Mouse (Mus musculus) heart, adult 2 months (tissue): ENCODE measurements around the gene Kxd1. TPM values are rescaled to one million over a fixed set of nuclear protein-coding genes. Genes with fewer than 3 reads are reported as not detected.

Experiments
- DNase-seq, 2 experiments: peaks; one replicate each; pipeline ENCODE4 v3.0.0; 2021
- H3K27ac ChIP-seq: fragments of 200-600 bp; 2 replicates; pipeline ENCODE4 v1.8.1; 2022
- H3K27me3 ChIP-seq: fragments of 200-500 bp; 2 replicates; pipeline ENCODE4 v1.6.1; 2012; ENCODE audit warnings: mild to moderate bottlenecking, low read length, inconsistent platforms, mixed read lengths; ENCODE audit not compliant: control insufficient read depth, insufficient read depth
- H3K36me3 ChIP-seq: fragments of 200-500 bp; 2 replicates; pipeline ENCODE4 v1.6.1; 2012; ENCODE audit warnings: low read length, inconsistent platforms; ENCODE audit not compliant: control insufficient read depth, insufficient read depth
- H3K4me1 ChIP-seq: fragments of 200-500 bp; 2 replicates; pipeline ENCODE4 v1.6.1; 2011; ENCODE audit warnings: low read length; ENCODE audit not compliant: control insufficient read depth, insufficient read depth
- H3K4me3 ChIP-seq: fragments of 200-600 bp; 2 replicates; pipeline ENCODE4 v1.8.1; 2022
- H3K79me2 ChIP-seq: fragments of 200-500 bp; replicated peaks from 2 replicates; pipeline ENCODE4 v1.6.1; 2012; ENCODE audit warnings: mild to moderate bottlenecking, inconsistent platforms, low read length, moderate library complexity, mixed read lengths; ENCODE audit not compliant: control insufficient read depth, insufficient read depth
- H3K9ac ChIP-seq: fragments of 200-500 bp; 2 replicates; pipeline ENCODE4 v1.6.1; 2012; ENCODE audit warnings: low read depth, mild to moderate bottlenecking, control low read depth, inconsistent platforms, low read length, mixed read lengths
- CTCF ChIP-seq: fragments of 200-600 bp; IDR thresholded peaks from 2 replicates; pipeline ENCODE4 v1.8.1; 2022; ENCODE audit warnings: antibody characterized with exemption, mild to moderate bottlenecking, moderate library complexity
- EP300 ChIP-seq: fragments of 200-500 bp; IDR thresholded peaks from 2 replicates; pipeline ENCODE4 v1.6.1; 2011; ENCODE audit warnings: low read depth, low read length, control low read depth; ENCODE audit not compliant: insufficient read depth
- POLR2A ChIP-seq: fragments of 200-500 bp; IDR thresholded peaks from 2 replicates; pipeline ENCODE4 v1.6.1; 2011; ENCODE audit warnings: mild to moderate bottlenecking, low read depth, low read length, control low read depth; ENCODE audit not compliant: insufficient read depth
- WGBS: fragments of 180-500 bp; shearing (Covaris S2); methylation state at CpG from one replicate; pipeline ENCODE4 v1.1.7; 2018; 5-methylcytosine and 5-hydroxymethylcytosine counted together
- intact Hi-C: fragments of 180-260 bp; cut with DNase I; formaldehyde crosslinking; loops from one replicate; pipeline ENCODE4 v1.15.1; 2025
- polyA plus RNA-seq: library from polyadenylated mRNA; depleted of rRNA; stranded (reverse); fragments of >200 nt; gene quantifications from 2 replicates; pipeline ENCODE4 v1.2.3, GENCODE M21; 2012
- total RNA-seq, 2 experiments: library from RNA; stranded (reverse); gene quantifications; 2 replicates each; pipeline ENCODE4 v1.2.3; 2021

Kxd1 gene
- total and polyA plus RNA-seq, 3 experiments: 80.4 to 121 (median 99.4) TPM

DNA sequence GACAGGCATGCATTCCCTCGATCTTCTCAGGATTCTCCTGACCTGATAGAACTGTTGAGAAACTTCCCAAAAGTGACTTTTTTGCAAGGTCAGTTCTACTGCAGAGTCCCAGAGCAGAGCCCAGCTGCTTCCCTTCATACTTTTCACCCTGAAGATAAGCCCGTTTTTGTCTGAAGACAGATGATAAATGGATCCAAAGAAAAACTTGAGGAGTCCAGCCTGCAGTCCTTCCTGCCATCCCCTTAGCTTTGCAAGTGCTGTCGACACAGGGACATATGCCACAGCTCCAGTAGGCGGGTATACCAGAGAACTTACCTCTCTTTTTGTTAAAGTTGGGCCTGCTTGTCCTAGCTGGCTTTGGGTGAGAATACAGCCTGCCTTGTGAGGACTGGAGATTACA lies 33.6 kb upstream of the Kxd1 start:
- Histone ChIP-seq H3K9ac (peak overlapping the region; percentile 41), H3K4me1 (peaks cover 55% of the 10 kb centered on the region), H3K27ac (peak overlapping the region; percentile 74), H3K4me3 (no peak overlapping the region), H3K27me3 (no peaks in the 10 kb centered on the region), H3K79me2 (no peaks in the 10 kb centered on the region; the same call in none of the 2 replicates), H3K36me3 (peaks cover 11% of the 10 kb centered on the region; the same call in 1 of the 2 replicates)
- no peak for TF ChIP-seq POLR2A
- TF ChIP-seq EP300: no peak
- no peak for TF ChIP-seq CTCF
- intact Hi-C loops: loop anchor here (2.0 kb wide), 1 partner anchor 49 kb away; no protein-coding TSS in a partner anchor
- 27% methylated on average over 4 of the region's 4 CpGs for WGBS
- no peak for DNase-seq

DNA sequence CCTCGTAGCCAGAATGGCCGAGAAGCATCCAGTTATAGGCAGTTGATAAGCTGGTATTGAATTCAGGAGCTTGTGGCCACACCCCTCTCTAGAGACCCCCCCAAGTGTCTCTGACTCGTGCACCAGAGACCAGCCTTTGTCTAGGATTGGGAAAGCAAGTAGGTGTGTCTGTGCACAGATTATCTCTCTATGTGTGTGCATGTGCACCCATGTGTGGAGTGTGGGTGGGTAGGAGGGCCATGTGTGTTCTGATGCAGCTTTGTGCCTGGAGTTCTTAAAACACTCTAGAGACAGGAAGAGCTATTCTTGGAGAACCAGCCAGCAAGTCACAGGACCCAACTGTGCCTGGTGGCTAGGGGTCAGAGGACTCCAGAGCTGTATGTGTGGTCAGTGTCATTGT lies 32.8 kb upstream of the Kxd1 start:
- H3K4me1 ChIP-seq: peaks cover 54% of the 10 kb centered on the region
- no peak for DNase-seq
- no peaks in the 10 kb centered on the region for H3K27me3 ChIP-seq
- H3K27ac ChIP-seq: peak overlapping the region; percentile 74
- peaks cover 11% of the 10 kb centered on the region; the same call in 1 of the 2 replicates for H3K36me3 ChIP-seq
- H3K4me3 ChIP-seq: no peak overlapping the region
- intact Hi-C loops: loop anchor here (1.0 to 2.0 kb wide), 2 partner anchors 25 to 50 kb away; no protein-coding TSS in a partner anchor
- H3K79me2 ChIP-seq: no peaks in the 10 kb centered on the region; the same call in none of the 2 replicates
- TF ChIP-seq EP300 (0 out of 2 replicates have a peak, but pooled peaks have one; percentile 28), POLR2A (no peak)
- WGBS: 35% methylated on average over 3 of the region's 3 CpGs
- H3K9ac ChIP-seq: peak overlapping the region; percentile 3; the same call in 1 of the 2 replicates

DNA sequence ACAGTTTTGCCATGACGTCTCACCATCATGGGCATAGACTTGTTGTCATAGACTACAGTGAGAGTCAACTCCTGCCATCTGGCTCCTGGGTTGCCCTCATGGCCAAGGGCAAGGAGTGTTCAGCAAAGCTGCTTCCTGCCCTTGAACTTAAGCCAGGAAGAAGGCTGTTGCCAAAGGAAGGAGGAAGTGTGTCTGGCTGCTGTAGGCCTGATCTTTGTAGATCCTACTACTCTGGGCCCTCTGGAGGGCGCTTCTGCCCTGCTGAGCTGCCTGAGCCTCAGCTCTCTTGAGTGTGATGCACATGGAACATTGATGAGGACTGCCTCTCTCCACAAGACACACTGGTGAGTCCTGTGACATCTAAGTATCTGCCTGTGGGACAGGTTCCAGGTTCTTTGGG lies 32.3 kb upstream of the Kxd1 start:
- H3K27me3 ChIP-seq: no peaks in the 10 kb centered on the region
- H3K36me3 ChIP-seq: peaks cover 11% of the 10 kb centered on the region; the same call in 1 of the 2 replicates
- intact Hi-C loops: loop anchor here (1.0 to 2.0 kb wide), 2 partner anchors 25 to 51 kb away; no protein-coding TSS in a partner anchor
- no peaks in the 10 kb centered on the region; the same call in none of the 2 replicates for H3K79me2 ChIP-seq
- no peak overlapping the region for H3K4me3 ChIP-seq
- peak; percentile 67 to 82 for DNase-seq
- TF ChIP-seq EP300: peak; percentile 84
- TF ChIP-seq POLR2A: no peak
- peak; percentile 84 for TF ChIP-seq CTCF
- H3K27ac ChIP-seq: peak overlapping the region; percentile 74
- no peak overlapping the region for H3K9ac ChIP-seq
- WGBS: 15% methylated on average over 2 of the region's 2 CpGs
- peaks cover 50% of the 10 kb centered on the region for H3K4me1 ChIP-seq

DNA sequence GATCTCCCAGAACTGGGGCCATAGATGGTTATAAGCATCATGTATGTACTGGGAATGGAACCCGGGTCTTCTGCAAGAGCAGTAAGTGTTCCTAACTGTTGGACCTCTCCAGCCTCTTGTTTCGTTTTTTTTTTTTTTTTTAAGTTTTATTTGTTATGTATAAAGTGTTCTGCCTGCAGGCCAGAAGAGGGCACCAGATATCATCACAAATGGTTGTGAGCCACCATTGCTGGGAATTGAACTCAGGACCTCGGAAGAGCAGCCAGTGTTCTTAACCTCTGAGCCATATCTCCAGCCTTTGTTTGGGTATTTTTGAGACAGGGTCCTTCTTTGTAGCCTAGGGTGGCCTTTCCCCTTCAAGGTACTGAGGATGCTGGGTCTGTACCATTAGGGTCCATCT lies 31.2 kb upstream of the Kxd1 start:
- Histone ChIP-seq H3K27me3 (no peaks in the 10 kb centered on the region), H3K4me1 (peaks cover 45% of the 10 kb centered on the region), H3K27ac (peak overlapping the region; percentile 36; the same call in 1 of the 2 replicates), H3K9ac (no peak overlapping the region), H3K79me2 (no peaks in the 10 kb centered on the region; the same call in none of the 2 replicates), H3K4me3 (no peak overlapping the region), H3K36me3 (peaks cover 11% of the 10 kb centered on the region; the same call in 1 of the 2 replicates)
- intact Hi-C loops: no loop called here
- DNase-seq: no peak
- 74% methylated on average over 3 of the region's 3 CpGs for WGBS
- TF ChIP-seq CTCF: peak; percentile 54
- no peak for TF ChIP-seq EP300

DNA sequence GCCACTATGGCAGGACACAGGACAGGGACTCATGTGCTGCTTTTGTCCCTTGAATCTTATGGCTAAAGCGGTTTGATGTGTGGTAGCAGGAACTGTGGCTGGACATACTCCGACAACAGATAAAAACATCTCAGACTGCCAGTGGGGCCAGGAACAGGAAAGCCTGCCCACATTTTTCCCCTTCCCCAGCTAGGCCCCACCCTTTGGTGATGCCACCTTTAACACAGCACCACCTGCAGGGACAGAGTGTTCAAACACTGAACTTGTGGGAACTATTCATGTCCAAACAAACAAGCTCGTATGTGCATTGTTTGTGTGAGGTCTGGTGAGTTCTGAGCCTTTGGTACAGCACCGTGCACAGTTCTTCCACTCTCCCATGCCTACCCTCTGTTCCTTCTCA lies 30.6 kb upstream of the Kxd1 start:
- DNase-seq: peak in 1 of 2 experiments; percentile 43
- Histone ChIP-seq H3K4me3 (no peak overlapping the region), H3K36me3 (peaks cover 11% of the 10 kb centered on the region; the same call in 1 of the 2 replicates), H3K27ac (peak overlapping the region; percentile 44; the same call in 1 of the 2 replicates), H3K27me3 (no peaks in the 10 kb centered on the region), H3K79me2 (no peaks in the 10 kb centered on the region; the same call in none of the 2 replicates), H3K4me1 (peaks cover 49% of the 10 kb centered on the region), H3K9ac (peak overlapping the region; percentile 33; the same call in 1 of the 2 replicates)
- intact Hi-C loops: no loop called here
- 22% methylated on average over 4 of the region's 4 CpGs for WGBS
- TF ChIP-seq POLR2A (no peak), EP300 (peak; percentile 22; the same call in 1 of the 2 replicates), CTCF (peak; percentile 58)

DNA sequence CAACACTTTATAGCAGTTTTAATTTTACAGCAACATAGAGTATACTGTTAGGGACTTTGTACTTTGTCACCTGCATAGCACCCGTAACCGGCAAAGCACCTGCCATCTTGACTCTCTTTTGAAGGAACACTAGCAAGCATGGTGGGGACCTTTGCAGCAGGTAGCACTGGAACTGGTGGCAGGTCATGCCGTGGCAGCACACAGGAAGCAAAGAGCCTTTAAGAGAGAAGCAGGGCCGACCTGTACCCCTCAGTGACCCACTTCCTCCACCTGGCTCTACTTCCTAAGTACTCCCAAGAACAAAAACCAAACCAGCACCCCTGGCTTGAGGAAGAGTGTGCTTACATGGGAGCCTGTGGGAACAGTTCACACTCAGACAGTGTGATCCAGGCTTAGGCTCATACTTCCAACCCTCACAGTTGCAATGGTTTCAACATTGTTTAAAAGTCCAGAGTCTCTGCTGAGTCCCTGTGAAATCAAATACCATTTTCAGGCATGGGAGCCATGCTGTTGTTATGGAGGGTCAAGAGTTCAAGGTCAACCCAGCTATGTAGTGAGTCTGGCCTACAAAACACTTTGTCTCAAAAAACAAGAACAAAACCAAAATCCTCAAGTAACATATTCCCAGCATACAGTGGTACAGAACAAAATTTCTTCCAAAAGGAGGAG lies 27.5 kb upstream of the Kxd1 start:
- TF ChIP-seq CTCF (no peak), POLR2A (no peak), EP300 (no peak)
- H3K9ac ChIP-seq: no peak overlapping the region
- H3K4me3 ChIP-seq: no peak overlapping the region
- H3K36me3 ChIP-seq: no peaks in the 10 kb centered on the region; the same call in 1 of the 2 replicates
- peaks cover 50% of the 10 kb centered on the region for H3K4me1 ChIP-seq
- no peaks in the 10 kb centered on the region for H3K27me3 ChIP-seq
- H3K27ac ChIP-seq: peak overlapping the region; percentile 17; the same call in 1 of the 2 replicates
- intact Hi-C loops: no loop called here
- 76% methylated on average over 4 of the region's 4 CpGs for WGBS
- H3K79me2 ChIP-seq: peaks cover 1% of the 10 kb centered on the region
- no peak for DNase-seq
